Mouse (Mus musculus): ENCODE data around the gene Kdm1b. TPM values are rescaled to one million over a fixed set of nuclear protein-coding genes. Genes with fewer than 3 reads are reported as not detected.
A peak's percentile ranks its signal among the peaks of the same experiment; 100 is the strongest.

The Kdm1b gene
- total RNA-seq (2021) = 1 to 10 TPM; 5.8 to 6.3 TPM
- long read RNA-seq, experiment 1, partial matches to known transcripts = 0 of 1 reads
- long read RNA-seq, experiment 1, other reads (novel, unspliced or antisense) = 1 of 1 reads
- long read RNA-seq, experiment 2, full-length matches to known transcripts = 1 of 4 reads
- long read RNA-seq, experiment 2, partial matches to known transcripts = 1 of 4 reads
- long read RNA-seq, experiment 2, other reads (novel, unspliced or antisense) = 2 of 4 reads

- peak; percentile 99 for DNase-seq
- intact Hi-C loops (cut with DNase I; ENCODE audit: low total_unique reads) = no loop called here
Observed at GRCm38 (mm10) chr13:47043030-47043680, at the start of gene Kdm1b. Gene Kdm1b, plus strand, starts transcription at chr13:47043499.

DNA sequence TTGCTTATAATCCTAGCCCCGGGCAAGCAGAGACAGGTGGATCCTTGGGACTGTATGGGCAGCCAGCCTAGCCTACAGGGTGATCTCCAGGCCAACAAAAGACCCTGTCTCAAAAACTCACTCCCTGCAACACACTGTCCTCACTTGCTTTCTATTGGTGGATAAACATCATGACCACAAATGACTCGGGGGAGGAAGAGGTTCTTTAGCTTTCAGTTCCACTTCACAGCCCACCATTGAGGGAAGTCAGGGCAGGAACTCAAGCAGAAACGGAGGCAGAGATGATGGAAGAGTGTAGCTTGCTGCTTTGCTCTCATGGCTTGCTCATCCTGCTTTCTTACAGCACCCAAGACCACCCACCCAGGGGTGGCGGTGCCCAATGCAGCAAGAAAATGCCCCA lies 45.9 kb upstream of the Kdm1b start:
- no peak for DNase-seq
- intact Hi-C loops (cut with DNase I; ENCODE audit: low total_unique reads) = no loop called here

GRCm38 (mm10) chr13:46999498-46999897 lies 43.8 kb upstream of the Kdm1b start:
- intact Hi-C loops (cut with DNase I; ENCODE audit: low total_unique reads) = no loop called here
- no peak for DNase-seq

GRCm38 (mm10) chr13:47001590-47001989 lies 41.7 kb upstream of the Kdm1b start:
- DNase-seq = no peak
- intact Hi-C loops (cut with DNase I; ENCODE audit: low total_unique reads) = loop anchor here (10.0 kb wide), 1 partner anchor 67 kb away; no protein-coding TSS in a partner anchor

DNA sequence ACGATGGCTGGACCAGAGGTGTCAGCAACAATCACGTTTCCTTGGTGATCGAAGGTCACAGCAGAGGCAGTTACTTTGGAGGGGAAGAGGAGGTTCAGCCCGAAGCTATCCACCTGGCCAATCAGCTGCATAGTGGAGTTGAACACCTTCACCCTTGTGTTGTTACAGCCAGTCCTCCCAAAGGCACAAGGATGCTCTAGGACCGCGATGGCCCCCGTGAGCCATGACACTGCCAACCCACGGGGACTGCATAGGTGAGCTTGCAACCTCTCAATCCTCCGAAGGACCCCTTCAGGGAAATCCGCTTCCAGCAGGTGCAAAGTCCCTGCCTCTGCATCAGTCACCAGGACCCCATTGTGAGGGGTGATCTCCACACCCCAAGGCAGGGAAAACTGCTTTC lies 29.6 kb upstream of the Kdm1b start:
- intact Hi-C loops (cut with DNase I; ENCODE audit: low total_unique reads) = no loop called here
- DNase-seq = no peak

DNA sequence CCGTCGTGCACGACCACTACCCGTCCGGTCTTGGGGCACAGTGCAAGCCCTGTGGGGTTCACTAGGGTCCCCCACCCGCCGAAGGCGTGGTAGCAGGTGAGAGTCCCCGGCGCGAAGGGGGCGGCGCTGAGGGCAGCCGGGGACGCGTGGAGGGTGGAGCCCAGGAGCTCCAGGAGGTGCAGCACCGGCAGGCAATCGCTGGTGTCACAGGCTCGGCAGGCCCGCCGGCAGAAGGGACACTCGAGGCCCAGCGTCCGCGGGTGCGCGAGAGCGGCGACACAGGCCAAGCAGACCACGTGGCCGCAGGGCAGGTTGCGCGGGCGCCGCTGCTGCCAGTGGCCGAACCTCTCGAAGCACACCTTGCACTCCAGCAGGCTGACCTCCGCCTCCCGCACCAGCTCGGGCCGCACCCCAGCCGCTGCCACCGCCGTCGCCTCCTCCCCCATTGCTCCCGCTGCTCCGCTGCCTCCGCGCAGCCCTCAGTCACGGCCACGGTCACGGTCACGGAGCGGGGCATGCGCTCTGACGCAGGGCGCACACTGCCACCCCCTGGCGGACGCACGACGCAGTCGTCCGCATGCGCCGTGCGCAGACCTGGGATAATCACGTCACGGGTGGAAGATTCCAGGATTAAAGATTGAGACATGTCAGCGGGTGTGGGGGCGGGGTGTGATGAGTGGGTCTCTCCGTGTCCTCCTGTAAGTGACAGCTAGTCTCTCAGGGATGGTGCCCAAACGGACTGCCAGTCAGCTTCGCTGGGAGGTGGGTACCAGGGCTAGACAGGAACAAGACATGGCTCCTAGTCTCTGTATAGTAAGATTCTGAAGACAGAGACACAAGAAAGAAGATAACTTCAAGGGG lies 28.7 kb upstream of the Kdm1b start, which contains the start of gene Nhlrc1:
Gene Nhlrc1 (minus strand): TSS at position 517 of the 861 bp plus-strand sequence.
- peak; percentile 75 for DNase-seq
- intact Hi-C loops (cut with DNase I; ENCODE audit: low total_unique reads) = no loop called here

- intact Hi-C loops (cut with DNase I; ENCODE audit: low total_unique reads) = no loop called here
- no peak for DNase-seq
Observed at GRCm38 (mm10) chr13:47015195-47015501, 28.2 kb upstream of the Kdm1b start.

DNA sequence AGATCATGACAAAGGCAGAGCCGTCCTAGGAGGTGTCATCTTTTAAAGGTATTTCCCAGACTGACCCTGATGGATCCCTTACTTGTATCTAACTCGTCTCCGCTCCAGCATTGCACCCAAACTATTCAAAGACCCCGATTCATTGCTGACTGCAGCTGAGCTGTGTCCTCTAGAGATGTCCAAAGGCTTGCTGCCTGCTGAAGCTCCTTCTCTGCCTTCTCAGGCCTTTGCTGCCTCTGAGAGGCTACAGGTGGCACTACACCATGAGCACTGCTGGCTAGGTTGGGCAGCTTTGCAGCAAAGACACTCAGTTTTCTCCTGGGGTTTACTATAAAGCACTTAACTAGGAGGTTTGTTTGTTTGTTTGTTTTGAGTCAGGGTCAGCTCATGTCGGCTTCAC lies 26.0 kb upstream of the Kdm1b start:
- intact Hi-C loops (cut with DNase I; ENCODE audit: low total_unique reads) = no loop called here
- DNase-seq = peak; percentile 54

- intact Hi-C loops (cut with DNase I; ENCODE audit: low total_unique reads) = loop anchor here (2.0 kb wide), 1 partner anchor 183 kb away; no protein-coding TSS in a partner anchor
Observed at GRCm38 (mm10) chr13:47019774-47020173, 23.5 kb upstream of the Kdm1b start.

GRCm38 (mm10) chr13:47020798-47021197 lies 22.5 kb upstream of the Kdm1b start:
- intact Hi-C loops (cut with DNase I; ENCODE audit: low total_unique reads) = no loop called here
- DNase-seq = no peak

More at GRCm38 (mm10) chr13:47019774-47020173, 23.5 kb upstream of the Kdm1b start:
- no peak for DNase-seq

DNA sequence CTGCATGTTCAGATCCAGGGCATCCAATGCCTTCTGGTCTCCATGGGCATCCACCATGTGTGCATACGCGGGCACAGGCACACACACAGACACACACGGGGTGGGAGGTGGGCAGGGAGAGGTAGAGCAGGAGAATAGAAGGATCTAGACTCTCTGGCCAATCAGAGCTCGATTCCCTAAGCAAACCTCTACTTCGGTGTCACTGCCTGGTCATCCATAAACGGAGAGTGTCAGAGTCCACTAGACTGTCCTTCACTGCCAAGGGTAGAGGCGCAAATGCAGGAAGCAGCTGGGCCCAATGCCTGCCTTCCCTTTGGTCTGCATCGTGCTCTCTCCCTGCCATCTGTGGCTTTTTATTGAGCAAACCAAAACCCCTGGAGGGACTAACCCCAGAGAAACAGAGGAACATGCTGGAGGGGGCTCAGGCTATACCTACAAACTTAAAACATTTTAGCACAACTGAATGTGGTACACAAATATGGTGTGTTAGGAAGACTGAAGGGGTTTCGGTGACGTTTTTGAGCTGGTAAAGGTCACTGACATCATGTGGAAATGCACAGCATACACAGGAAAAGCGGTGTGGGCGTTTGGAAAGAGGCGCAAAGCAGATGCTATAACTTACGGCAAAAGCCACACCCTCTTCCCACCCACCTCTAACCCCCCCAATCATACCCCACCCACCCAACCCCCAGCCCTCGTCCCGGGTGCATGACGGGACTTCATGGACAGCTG lies 12.8 kb upstream of the Kdm1b start:
- no peak for DNase-seq
- intact Hi-C loops (cut with DNase I; ENCODE audit: low total_unique reads) = no loop called here

DNA sequence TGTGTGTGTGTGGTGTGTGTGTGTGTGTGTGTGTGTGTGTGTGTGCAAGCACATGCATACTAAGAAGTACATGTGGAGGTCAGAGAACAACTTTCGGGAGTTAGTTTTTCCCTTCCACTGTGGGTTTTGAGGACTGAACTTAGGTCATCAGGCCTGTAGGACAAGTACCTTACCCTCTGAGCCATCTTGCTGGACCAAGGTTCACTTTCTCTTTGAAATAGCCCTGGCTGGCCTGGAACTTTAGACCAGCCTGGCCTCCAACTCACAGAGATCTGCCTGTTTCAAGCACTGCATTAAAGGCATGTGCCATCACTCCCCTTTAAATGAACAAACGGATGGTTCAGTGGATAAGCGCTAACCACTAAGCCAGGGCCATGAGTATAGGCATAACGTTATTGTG lies 9.7 kb upstream of the Kdm1b start:
- DNase-seq = no peak
- intact Hi-C loops (cut with DNase I; ENCODE audit: low total_unique reads) = no loop called here

DNA sequence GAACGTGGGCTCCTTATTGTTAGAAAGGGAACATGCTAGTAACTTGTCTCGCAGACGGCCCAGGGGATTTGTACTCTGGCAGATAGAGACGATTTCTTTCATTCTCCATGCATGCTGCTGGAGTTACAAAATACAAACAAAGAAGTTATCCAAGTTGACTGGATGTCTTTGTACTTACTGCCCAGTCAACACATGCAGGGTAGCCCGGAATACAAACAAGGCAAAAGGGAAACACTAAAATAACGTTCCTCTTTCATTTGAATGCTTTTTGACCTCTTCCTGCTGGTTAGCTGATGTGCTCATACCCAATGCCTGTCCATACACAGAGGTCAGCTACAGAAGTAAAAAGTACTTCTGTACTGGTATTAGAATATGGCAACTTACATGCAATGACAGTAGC lies 5.4 kb upstream of the Kdm1b start:
- no peak for DNase-seq
- intact Hi-C loops (cut with DNase I; ENCODE audit: low total_unique reads) = no loop called here

GRCm38 (mm10) chr13:47040061-47040460 lies 3.2 kb upstream of the Kdm1b start:
- intact Hi-C loops (cut with DNase I; ENCODE audit: low total_unique reads) = no loop called here
- DNase-seq = no peak

- no peak for DNase-seq
- intact Hi-C loops (cut with DNase I; ENCODE audit: low total_unique reads) = no loop called here
Observed at GRCm38 (mm10) chr13:47042024-47042633, 1.2 kb upstream of the Kdm1b start.

DNA sequence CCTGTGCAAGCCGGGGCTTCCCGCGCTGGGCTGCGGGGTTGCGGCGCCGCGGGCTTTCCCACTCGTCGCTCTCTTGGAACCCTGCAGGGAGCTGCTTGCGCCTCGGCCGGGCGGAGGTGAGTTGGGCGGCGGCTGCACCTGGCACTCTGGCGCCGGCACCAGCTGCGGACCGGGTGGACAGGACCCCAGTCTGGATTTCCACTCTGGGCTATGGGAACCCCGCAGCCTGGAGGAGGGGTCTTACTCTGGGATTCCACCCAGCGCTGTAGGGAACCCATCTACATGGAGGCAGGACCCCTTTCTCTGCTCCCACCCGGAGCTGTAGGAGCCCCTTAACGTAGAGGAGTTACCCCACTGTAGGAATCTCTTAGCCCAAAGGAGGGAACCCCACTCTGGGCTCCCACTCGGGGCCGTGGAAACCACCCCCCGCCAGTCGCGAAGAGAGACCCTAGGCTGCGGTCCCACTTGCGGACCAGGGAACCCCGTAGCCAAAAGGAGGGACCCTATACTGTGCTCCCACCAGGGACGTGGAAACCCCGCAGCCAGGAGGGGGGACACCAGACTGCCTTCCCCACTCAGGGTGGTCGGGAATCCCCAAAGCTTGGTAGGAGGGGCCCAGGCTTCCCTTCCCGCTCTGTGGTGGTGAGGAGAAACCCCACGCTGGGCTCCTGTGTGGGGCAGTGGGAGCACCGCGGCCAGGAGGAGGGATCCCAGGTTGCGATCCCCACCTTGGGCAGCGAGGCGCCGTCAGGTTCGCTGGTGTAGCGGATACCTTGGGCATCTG lies 726 bp downstream of the Kdm1b start:
- intact Hi-C loops (cut with DNase I; ENCODE audit: low total_unique reads) = no loop called here
- peak; percentile 10 for DNase-seq

- intact Hi-C loops (cut with DNase I; ENCODE audit: low total_unique reads) = no loop called here
- peak; percentile 24 for DNase-seq
Observed at GRCm38 (mm10) chr13:47044617-47044947, 1.3 kb downstream of the Kdm1b start, which contains the start of gene Tpmt. Gene Tpmt, minus strand, starts transcription at chr13:47044737.

DNA sequence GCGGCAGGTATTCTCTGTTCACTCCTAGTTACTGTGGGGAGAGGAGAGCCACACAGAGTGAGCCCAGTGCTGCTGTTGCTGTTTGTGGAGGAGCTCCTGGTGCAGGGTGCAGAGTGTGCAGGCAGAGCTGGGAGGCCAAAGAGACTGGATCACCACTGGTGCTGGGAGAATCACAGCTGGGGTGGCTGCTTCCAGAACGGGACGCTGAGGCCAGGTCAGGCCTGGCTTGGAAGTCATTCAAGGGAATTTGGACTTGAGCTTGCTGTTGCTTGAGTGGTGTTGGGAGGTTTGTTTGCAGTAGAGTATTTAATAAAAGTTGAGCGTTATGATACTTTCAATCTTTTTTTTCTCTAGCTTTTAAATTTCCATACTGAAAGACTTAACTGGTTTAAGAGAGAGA lies 4.7 kb downstream of the Kdm1b start:
- DNase-seq = peak; percentile 43

GRCm38 (mm10) chr13:47050009-47050408 lies 6.7 kb downstream of the Kdm1b start:
- intact Hi-C loops (cut with DNase I; ENCODE audit: low total_unique reads) = no loop called here
- no peak for DNase-seq

More for the DNA sequence above, 4.7 kb downstream of the Kdm1b start:
- intact Hi-C loops (cut with DNase I; ENCODE audit: low total_unique reads) = no loop called here
